Mouse (Mus musculus) intestine, embryonic 15.5 days (tissue): ENCODE data around the gene Stbd1. TPM values are rescaled to one million over a fixed set of nuclear protein-coding genes. Genes with fewer than 3 reads are reported as not detected.
A peak's percentile ranks its signal among the peaks of the same experiment; 100 is the strongest.

Source experiments
- ATAC-seq: fragments of 200-750 bp; cut with Nextera tagmentation; 2 replicates; pipeline ENCODE4 v1.8.0; 2017; ENCODE audit warnings: moderate TSS enrichment, moderate library complexity
- H3K27ac ChIP-seq: fragments of 300-500 bp; sonication (generic); 2 replicates; pipeline ENCODE4 v1.5.1; 2015; ENCODE audit warnings: mild to moderate bottlenecking, inconsistent platforms
- H3K27me3 ChIP-seq: fragments of 300-500 bp; sonication (generic); replicated peaks from 2 replicates; pipeline ENCODE4 v1.6.1; 2015; ENCODE audit warnings: inconsistent platforms
- H3K36me3 ChIP-seq: fragments of 300-500 bp; sonication (generic); 2 replicates; pipeline ENCODE4 v1.6.1; 2015; ENCODE audit warnings: inconsistent platforms
- H3K4me1 ChIP-seq: fragments of 300-500 bp; sonication (generic); replicated peaks from 2 replicates; pipeline ENCODE4 v1.6.1; 2015; ENCODE audit warnings: inconsistent platforms
- H3K4me2 ChIP-seq: fragments of 300-500 bp; sonication (generic); replicated peaks from 2 replicates; pipeline ENCODE4 v1.6.1; 2015; ENCODE audit warnings: mild to moderate bottlenecking, inconsistent platforms
- H3K4me3 ChIP-seq: fragments of 300-500 bp; sonication (generic); replicated peaks from 2 replicates; pipeline ENCODE4 v1.5.1; 2015; ENCODE audit warnings: inconsistent platforms
- H3K9ac ChIP-seq: fragments of 300-500 bp; sonication (generic); 2 replicates; pipeline ENCODE4 v1.6.1; 2015; ENCODE audit warnings: inconsistent platforms
- H3K9me3 ChIP-seq: fragments of 300-500 bp; sonication (generic); 2 replicates; pipeline ENCODE4 v1.6.1; 2016; ENCODE audit warnings: inconsistent platforms
- WGBS: fragments of 180-500 bp; shearing (Covaris S2); methylation state at CpG from one replicate; pipeline ENCODE4 v1.1.7; 2015; 5-methylcytosine and 5-hydroxymethylcytosine counted together
- polyA plus RNA-seq: library from polyadenylated mRNA; unstranded; fragments of >200 nt; fragmentation: Nextera tagmentation; extraction: Ambion mirVana; gene quantifications from 2 replicates; pipeline ENCODE4 v1.2.1, GENCODE M21; 2015

Stbd1 gene
- polyA plus RNA-seq, 1 experiment from 2014 or later, result 37.5 TPM

GRCm38 (mm10) chr5:92596865-92597264 lies 6.0 kb upstream of the Stbd1 start:
- Histone ChIP-seq H3K4me2 (no peak overlapping the region), H3K27me3 (no peaks in the 10 kb centered on the region), H3K9ac (no peak overlapping the region), H3K4me1 (no peaks in the 10 kb centered on the region), H3K9me3 (no peaks in the 10 kb centered on the region), H3K36me3 (no peaks in the 10 kb centered on the region), H3K27ac (no peak overlapping the region), H3K4me3 (no peak overlapping the region)
- no peak for ATAC-seq
- WGBS, result 87% methylated on average over 8 of the region's 8 CpGs

GRCm38 (mm10) chr5:92599030-92599429 lies 3.8 kb upstream of the Stbd1 start:
- no peak overlapping the region for H3K4me3 ChIP-seq
- 0 out of 2 replicates have a peak, but pooled peaks cover 4% of the 10 kb centered on the region for H3K4me1 ChIP-seq
- no peaks in the 10 kb centered on the region for H3K27me3 ChIP-seq
- no peak overlapping the region for H3K27ac ChIP-seq
- 67% methylated on average over 10 of the region's 10 CpGs for WGBS
- no peak for ATAC-seq
- no peak overlapping the region for H3K4me2 ChIP-seq
- H3K9ac ChIP-seq, result no peak overlapping the region
- H3K36me3 ChIP-seq, result no peaks in the 10 kb centered on the region
- H3K9me3 ChIP-seq, result no peaks in the 10 kb centered on the region

- no peaks in the 10 kb centered on the region for H3K27me3 ChIP-seq
- H3K36me3 ChIP-seq, result no peaks in the 10 kb centered on the region
- H3K4me3 ChIP-seq, result peak overlapping the region; percentile 78; the same call in 1 of the 2 replicates
- no peak for ATAC-seq
- no peaks in the 10 kb centered on the region for H3K9me3 ChIP-seq
- WGBS, result 55% methylated on average over 10 of the region's 10 CpGs
- peak overlapping the region; percentile 95 for H3K4me2 ChIP-seq
- H3K27ac ChIP-seq, result peak overlapping the region; percentile 40
- peaks cover 11% of the 10 kb centered on the region; the same call in 1 of the 2 replicates for H3K4me1 ChIP-seq
- H3K9ac ChIP-seq, result no peak overlapping the region
These were observed 1.8 kb downstream of the Stbd1 start for GRCm38 (mm10) chr5:92604452-92605247.

- peaks cover 11% of the 10 kb centered on the region; the same call in 1 of the 2 replicates for H3K4me1 ChIP-seq
- H3K4me3 ChIP-seq, result no peak overlapping the region
- no peak overlapping the region for H3K4me2 ChIP-seq
- no peaks in the 10 kb centered on the region for H3K36me3 ChIP-seq
- no peak for ATAC-seq
- H3K9me3 ChIP-seq, result no peaks in the 10 kb centered on the region
- H3K27ac ChIP-seq, result no peak overlapping the region
- no peaks in the 10 kb centered on the region for H3K27me3 ChIP-seq
- WGBS, result 88% methylated on average over 5 of the region's 5 CpGs
- no peak overlapping the region for H3K9ac ChIP-seq
These were observed 4.8 kb downstream of the Stbd1 start for GRCm38 (mm10) chr5:92607492-92608229.

GRCm38 (mm10) chr5:92612756-92613155 lies 9.9 kb downstream of the Stbd1 start:
- H3K27ac ChIP-seq, result no peak overlapping the region
- H3K27me3 ChIP-seq, result no peaks in the 10 kb centered on the region
- no peaks in the 10 kb centered on the region for H3K36me3 ChIP-seq
- H3K4me2 ChIP-seq, result no peak overlapping the region
- H3K9me3 ChIP-seq, result no peaks in the 10 kb centered on the region
- H3K4me3 ChIP-seq, result no peak overlapping the region
- ATAC-seq, result no peak
- 89% methylated on average over 4 of the region's 4 CpGs for WGBS
- no peak overlapping the region for H3K9ac ChIP-seq
- no peaks in the 10 kb centered on the region for H3K4me1 ChIP-seq

GRCm38 (mm10) chr5:92621883-92622282 lies 19.0 kb downstream of the Stbd1 start:
- Histone ChIP-seq H3K4me1 (no peaks in the 10 kb centered on the region), H3K9ac (no peak overlapping the region), H3K27me3 (no peaks in the 10 kb centered on the region), H3K9me3 (no peaks in the 10 kb centered on the region), H3K4me2 (no peak overlapping the region), H3K36me3 (no peaks in the 10 kb centered on the region), H3K4me3 (no peak overlapping the region), H3K27ac (no peak overlapping the region)
- 38% methylated on average over 5 of the region's 5 CpGs for WGBS
- ATAC-seq, result no peak

GRCm38 (mm10) chr5:92627896-92628295 lies 25.1 kb downstream of the Stbd1 start:
- no peak overlapping the region for H3K4me2 ChIP-seq
- no peak for ATAC-seq
- H3K9ac ChIP-seq, result no peak overlapping the region
- no peaks in the 10 kb centered on the region for H3K36me3 ChIP-seq
- no peaks in the 10 kb centered on the region for H3K4me1 ChIP-seq
- no peak overlapping the region for H3K27ac ChIP-seq
- H3K9me3 ChIP-seq, result no peaks in the 10 kb centered on the region
- no peaks in the 10 kb centered on the region for H3K27me3 ChIP-seq
- no peak overlapping the region for H3K4me3 ChIP-seq
- 50% methylated on average over 7 of the region's 7 CpGs for WGBS

- no peaks in the 10 kb centered on the region for H3K4me1 ChIP-seq
- no peaks in the 10 kb centered on the region for H3K9me3 ChIP-seq
- H3K27me3 ChIP-seq, result no peaks in the 10 kb centered on the region
- H3K27ac ChIP-seq, result no peak overlapping the region
- ATAC-seq, result no peak
- no peak overlapping the region for H3K4me3 ChIP-seq
- 68% methylated on average over 4 of the region's 4 CpGs for WGBS
- no peaks in the 10 kb centered on the region for H3K36me3 ChIP-seq
- no peak overlapping the region for H3K9ac ChIP-seq
- no peak overlapping the region for H3K4me2 ChIP-seq
These were observed 30.7 kb downstream of the Stbd1 start for GRCm38 (mm10) chr5:92633526-92633925.

GRCm38 (mm10) chr5:92634916-92635315 lies 32.1 kb downstream of the Stbd1 start:
- Histone ChIP-seq H3K9ac (no peak overlapping the region), H3K4me3 (no peak overlapping the region), H3K36me3 (no peaks in the 10 kb centered on the region), H3K4me1 (no peaks in the 10 kb centered on the region), H3K27ac (no peak overlapping the region), H3K9me3 (no peaks in the 10 kb centered on the region), H3K4me2 (no peak overlapping the region), H3K27me3 (no peaks in the 10 kb centered on the region)
- WGBS, result 63% methylated on average over 3 of the region's 3 CpGs
- no peak for ATAC-seq

- Histone ChIP-seq H3K9ac (no peak overlapping the region), H3K27me3 (no peaks in the 10 kb centered on the region), H3K4me3 (no peak overlapping the region), H3K4me2 (no peak overlapping the region), H3K4me1 (no peaks in the 10 kb centered on the region), H3K27ac (no peak overlapping the region), H3K36me3 (no peaks in the 10 kb centered on the region), H3K9me3 (no peaks in the 10 kb centered on the region)
- ATAC-seq, result no peak
- 88% methylated on average over 5 of the region's 5 CpGs for WGBS
These were observed 33.0 kb downstream of the Stbd1 start for GRCm38 (mm10) chr5:92635891-92636290.

- Histone ChIP-seq H3K4me3 (no peak overlapping the region), H3K9ac (no peak overlapping the region), H3K4me1 (no peaks in the 10 kb centered on the region), H3K36me3 (no peaks in the 10 kb centered on the region), H3K27me3 (no peaks in the 10 kb centered on the region), H3K27ac (no peak overlapping the region), H3K4me2 (no peak overlapping the region), H3K9me3 (no peaks in the 10 kb centered on the region)
- ATAC-seq, result no peak
- WGBS, result 79% methylated on average over 3 of the region's 3 CpGs
These were observed 38.0 kb downstream of the Stbd1 start for GRCm38 (mm10) chr5:92640861-92641260.
